20 mouse cellular contexts compared by ENCODE assay signal in genomic region chr14:55083481-55083880, GRCm38 (mm10). TPM values are rescaled to one million over a fixed set of nuclear protein-coding genes. Genes with fewer than 3 reads are reported as not detected.
A peak's percentile ranks its signal among the peaks of the same experiment; 100 is the strongest.
DNase-seq lines count a peak whose midpoint lies in the region; ATAC-seq and TF ChIP-seq lines count a peak whose summit lies in the region.
"Had no signal": no experiment of that assay in that cellular context is flagged by ENCODE, and none has a peak within 500 bp of the region (broad histone marks: within the 10 kb centered on the region; RNA-seq: fewer than 3 reads in every experiment).

No protein-coding gene starts in this region.

- peaks cover 30% of the 10 kb centered on the region for H3K4me1 ChIP-seq in kidney, embryonic 15.5 days
- H3K4me1 ChIP-seq in liver, adult 2 months (ENCODE audit: control insufficient read depth, insufficient read depth, low read length) = peaks cover 25% of the 10 kb centered on the region
- peaks cover 16% of the 10 kb centered on the region for H3K4me1 ChIP-seq in liver, embryonic 11.5 days (replicated peaks; ENCODE audit: control insufficient read depth, insufficient read depth, low read length)
- peaks cover 14% of the 10 kb centered on the region for H3K4me1 ChIP-seq in stomach, embryonic 16.5 days (ENCODE audit: control insufficient read depth, insufficient read depth, low read length)

- H3K27me3 ChIP-seq in kidney, embryonic 15.5 days = no peaks in the 10 kb centered on the region
- H3K27me3 ChIP-seq in liver, adult 2 months (ENCODE audit: control insufficient read depth, insufficient read depth, low read length) = no peaks in the 10 kb centered on the region
- H3K27me3 ChIP-seq in liver, embryonic 11.5 days (replicated peaks; ENCODE audit: control insufficient read depth, insufficient read depth, low read length) = peaks cover 5% of the 10 kb centered on the region
- H3K27me3 ChIP-seq in stomach, embryonic 16.5 days (ENCODE audit: control insufficient read depth, insufficient read depth, low read length) = no peaks in the 10 kb centered on the region
- H3K27me3 ChIP-seq: embryonic facial prominence, embryonic 13.5 days; Patski had no signal

- H3K4me3 ChIP-seq in kidney, embryonic 15.5 days (replicated peaks) = no peak overlapping the region
- H3K4me3 ChIP-seq in liver, adult 2 months (ENCODE audit: insufficient read depth, low read depth, low read length) = no peak overlapping the region
- H3K4me3 ChIP-seq in liver, embryonic 11.5 days (ENCODE audit: low read depth, low read length) = no peak overlapping the region
- no peak overlapping the region for H3K4me3 ChIP-seq in stomach, embryonic 16.5 days (replicated peaks; ENCODE audit: low read length)
- H3K4me3 ChIP-seq: embryonic facial prominence, embryonic 13.5 days; gastrocnemius, adult 2 months; heart, embryonic 10.5 days; hindbrain, embryonic 12.5 days had no signal

- no peak overlapping the region for H3K9ac ChIP-seq in kidney, embryonic 15.5 days
- H3K9ac ChIP-seq in liver, adult 2 months (ENCODE audit: low read depth, low read length) = no peak overlapping the region
- H3K9ac ChIP-seq in liver, embryonic 11.5 days (ENCODE audit: low read depth, low read length) = no peak overlapping the region
- H3K9ac ChIP-seq in stomach, embryonic 16.5 days (ENCODE audit: low read length) = peak overlapping the region; percentile 5; the same call in 1 of the 2 replicates
- H3K9ac ChIP-seq: embryonic facial prominence, embryonic 13.5 days; hindbrain, embryonic 12.5 days had no signal

- WGBS in kidney, embryonic 15.5 days = 72% methylated on average over 6 of the region's 6 CpGs
- WGBS in liver, adult 2 months = 48% methylated on average over 6 of the region's 6 CpGs
- WGBS in liver, embryonic 11.5 days = 79% methylated on average over 6 of the region's 6 CpGs
- 52% methylated on average over 6 of the region's 6 CpGs for WGBS in stomach, embryonic 16.5 days

- H3K27ac ChIP-seq in kidney, embryonic 15.5 days = no peak overlapping the region
- H3K27ac ChIP-seq in liver, adult 2 months (replicated peaks; ENCODE audit: insufficient read depth, low read depth, low read length) = peak overlapping the region; percentile 56
- H3K27ac ChIP-seq in liver, embryonic 11.5 days (ENCODE audit: low read depth, low read length) = no peak overlapping the region
- H3K27ac ChIP-seq in stomach, embryonic 16.5 days (ENCODE audit: low read length) = no peak overlapping the region
- H3K27ac ChIP-seq: embryonic facial prominence, embryonic 13.5 days; gastrocnemius, adult 2 months; heart, embryonic 10.5 days; hindbrain, embryonic 12.5 days had no signal

- no peaks in the 10 kb centered on the region for H3K36me3 ChIP-seq in kidney, embryonic 15.5 days
- H3K36me3 ChIP-seq in liver, adult 2 months (ENCODE audit: control insufficient read depth, insufficient read depth, low read length) = no peaks in the 10 kb centered on the region
- no peaks in the 10 kb centered on the region for H3K36me3 ChIP-seq in liver, embryonic 11.5 days (ENCODE audit: control insufficient read depth, insufficient read depth, low read length)
- no peaks in the 10 kb centered on the region for H3K36me3 ChIP-seq in stomach, embryonic 16.5 days (ENCODE audit: control insufficient read depth, insufficient read depth, low read length)
- H3K36me3 ChIP-seq: embryonic facial prominence, embryonic 13.5 days; heart, embryonic 10.5 days; hindbrain, embryonic 12.5 days had no signal

- ATAC-seq in kidney, embryonic 15.5 days (replicated peaks; ENCODE audit: low FRiP score) = no peak
- no peak for ATAC-seq in liver, embryonic 11.5 days (replicated peaks; ENCODE audit: low FRiP score)
- no peak for ATAC-seq in stomach, embryonic 16.5 days (ENCODE audit: insufficient read depth, low FRiP score)
- ATAC-seq: Patski had no signal

- TF ChIP-seq POLR2A in liver, adult 2 months (IDR thresholded peaks at IDR 0.05; ENCODE audit: extremely low read depth, insufficient read depth, low read length) = no peak

- no peak overlapping the region for H3K4me2 ChIP-seq in kidney, embryonic 15.5 days
- no peak overlapping the region for H3K4me2 ChIP-seq in liver, embryonic 11.5 days
- no peak overlapping the region for H3K4me2 ChIP-seq in stomach, embryonic 16.5 days (ENCODE audit: low read depth, low read length)
- H3K4me2 ChIP-seq: embryonic facial prominence, embryonic 13.5 days; hindbrain, embryonic 12.5 days had no signal

- TF ChIP-seq CTCF in liver, adult 2 months (IDR thresholded peaks at IDR 0.05; ENCODE audit: low read depth, low read length) = no peak

- DNase-seq in kidney, adult 11 months = peak; percentile 66
- peak; percentile 82 for DNase-seq in liver, adult 2 months (ENCODE audit: extremely low read depth, low read depth, low spot score)
- DNase-seq in liver, embryonic 11.5 days (ENCODE audit: low spot score) = no peak
- DNase-seq in NIH3T3 (ENCODE audit: low read depth) = peak; percentile 15
- DNase-seq in adrenal gland, adult (ENCODE audit: inconsistent age in 2 of 2, low spot score in 1 of 2) = no peak
- DNase-seq: adrenal gland, postnatal 14 days; B cell, adult 2 months; cerebellum, adult 11 months; cerebellum, postnatal 10 days; gastrocnemius, adult 2 months; liver; lung, adult 18-20 months; lung, postnatal 36 days; thymus, adult 2 months had no signal

- peaks cover 5% of the 10 kb centered on the region; the same call in 1 of the 2 replicates for H3K79me2 ChIP-seq in liver, adult 2 months (ENCODE audit: control insufficient read depth, insufficient read depth, low read length)

- no peaks in the 10 kb centered on the region for H3K9me3 ChIP-seq in kidney, embryonic 15.5 days (replicated peaks)
- no peaks in the 10 kb centered on the region for H3K9me3 ChIP-seq in liver, embryonic 11.5 days (ENCODE audit: control insufficient read depth, low read length)
- no peaks in the 10 kb centered on the region for H3K9me3 ChIP-seq in stomach, embryonic 16.5 days (replicated peaks; ENCODE audit: control insufficient read depth, low read length)
- H3K9me3 ChIP-seq: embryonic facial prominence, embryonic 13.5 days; heart, embryonic 10.5 days; hindbrain, embryonic 12.5 days had no signal

RNA-seq across cellular contexts. Expression of gene Zfhx2, which starts 8.6 kb away (rescaled TPM):
- polyA plus RNA-seq in kidney, embryonic 15.5 days (2015; fragmentation: Nextera tagmentation; extraction: Ambion mirVana) = 6.0 and 6.5 TPM in 2 replicates
- total RNA-seq in liver, adult 2 months (2014; rRNA removed) = 1.5 and 1.7 TPM in 2 replicates
- 1.4 and 1.7 TPM in 2 replicates for polyA plus RNA-seq in liver, adult 2 months (2012; rRNA removed)
- polyA plus RNA-seq in liver, embryonic 11.5 days (2014; fragmentation: Nextera tagmentation; extraction: Ambion mirVana) = 2.1 and 2.8 TPM in 2 replicates
- 3.1 and 3.6 TPM in 2 replicates for polyA plus RNA-seq in stomach, embryonic 16.5 days (2015; fragmentation: Nextera tagmentation; extraction: Ambion mirVana)

RNA-seq across cellular contexts. Expression of gene Thtpa, which starts 11.1 kb away (rescaled TPM):
- polyA plus RNA-seq in kidney, embryonic 15.5 days (2015; fragmentation: Nextera tagmentation; extraction: Ambion mirVana) = 21.0 and 21.5 TPM in 2 replicates
- total RNA-seq in liver, adult 2 months (2014; rRNA removed) = 14.6 and 15.4 TPM in 2 replicates
- 8.7 and 10.9 TPM in 2 replicates for polyA plus RNA-seq in liver, adult 2 months (2012; rRNA removed)
- polyA plus RNA-seq in liver, embryonic 11.5 days (2014; fragmentation: Nextera tagmentation; extraction: Ambion mirVana) = 10.5 and 12.6 TPM in 2 replicates
- 19.9 and 22.5 TPM in 2 replicates for polyA plus RNA-seq in stomach, embryonic 16.5 days (2015; fragmentation: Nextera tagmentation; extraction: Ambion mirVana)

RNA-seq across cellular contexts. Expression of gene Ap1g2, which starts 22.9 kb away (rescaled TPM):
- polyA plus RNA-seq in kidney, embryonic 15.5 days (2015; fragmentation: Nextera tagmentation; extraction: Ambion mirVana) = 15.9 and 18.9 TPM in 2 replicates
- total RNA-seq in liver, adult 2 months (2014; rRNA removed) = 4.9 and 5.4 TPM in 2 replicates
- 8.7 and 15.6 TPM in 2 replicates for polyA plus RNA-seq in liver, adult 2 months (2012; rRNA removed)
- polyA plus RNA-seq in liver, embryonic 11.5 days (2014; fragmentation: Nextera tagmentation; extraction: Ambion mirVana) = 45.1 and 52.9 TPM in 2 replicates
- polyA plus RNA-seq in stomach, embryonic 16.5 days (2015; fragmentation: Nextera tagmentation; extraction: Ambion mirVana) = 46.2 and 54.8 TPM in 2 replicates

RNA-seq across cellular contexts. Expression of gene Jph4, which starts 33.3 kb away (rescaled TPM):
- polyA plus RNA-seq in kidney, embryonic 15.5 days (2015; fragmentation: Nextera tagmentation; extraction: Ambion mirVana) = 0.59 and 1.2 TPM in 2 replicates
- total RNA-seq in liver, adult 2 months (2014; rRNA removed) = not detected in 2 replicates
- not detected in 2 replicates for polyA plus RNA-seq in liver, adult 2 months (2012; rRNA removed)
- 0.44 and 0.60 TPM in 2 replicates for polyA plus RNA-seq in liver, embryonic 11.5 days (2014; fragmentation: Nextera tagmentation; extraction: Ambion mirVana)
- 1.1 and 1.2 TPM in 2 replicates for polyA plus RNA-seq in stomach, embryonic 16.5 days (2015; fragmentation: Nextera tagmentation; extraction: Ambion mirVana)

Comparison
In these comparisons a context has a peak if more than half of its experiments do, and no peak if none do; other contexts are left out.
1. DNase-seq: peak in kidney, adult 11 months (single experiment), liver, adult 2 months (single experiment) and NIH3T3 (single experiment); none in liver, embryonic 11.5 days (single experiment) and adrenal gland, adult (0 of 2).